Mouse (Mus musculus): Measurements from ENCODE around the gene 1700019N19Rik.

The 1700019N19Rik gene

GRCm38 (mm10) chr19:58794284-58794683 is at the start of gene 1700019N19Rik:
1700019N19Rik (minus strand) TSS chr19:58794461.
- POLR2A ChIA-PET: interaction anchor here in 3 of 4 experiments (0.6 to 1.0 kb wide), 3 partner anchors 16 to 107 kb away, joined by 3 to 6 read pairs (median 3); no protein-coding TSS in a partner anchor
- CTCF ChIA-PET: interaction anchor here in 1 of 4 experiments (0.9 to 1.0 kb wide), 2 partner anchors 12 to 13 kb away, joined by 3 to 4 read pairs; no protein-coding TSS in a partner anchor

GRCm38 (mm10) chr19:58843606-58844005 is 49.3 kb upstream of the 1700019N19Rik start:
- CTCF ChIA-PET: no interaction called here
- POLR2A ChIA-PET: no interaction called here

GRCm38 (mm10) chr19:58840721-58841271 is 46.5 kb upstream of the 1700019N19Rik start:
- ChIA-PET CTCF (no interaction called here), POLR2A (no interaction called here)

GRCm38 (mm10) chr19:58839806-58840205 is 45.5 kb upstream of the 1700019N19Rik start:
- CTCF ChIA-PET: no interaction called here

GRCm38 (mm10) chr19:58839345-58839744 is 45.1 kb upstream of the 1700019N19Rik start:
- ChIA-PET CTCF (no interaction called here), POLR2A (no interaction called here)

More at GRCm38 (mm10) chr19:58839806-58840205, 45.5 kb upstream of the 1700019N19Rik start:
- POLR2A ChIA-PET: no interaction called here

- ChIA-PET CTCF (no interaction called here), POLR2A (no interaction called here)
Observed at GRCm38 (mm10) chr19:58838706-58839105, 44.4 kb upstream of the 1700019N19Rik start.

GRCm38 (mm10) chr19:58833639-58834180 is 39.4 kb upstream of the 1700019N19Rik start:
- POLR2A ChIA-PET: no interaction called here
- CTCF ChIA-PET: no interaction called here

GRCm38 (mm10) chr19:58832988-58833387 is 38.7 kb upstream of the 1700019N19Rik start:
- ChIA-PET POLR2A (no interaction called here), CTCF (no interaction called here)

GRCm38 (mm10) chr19:58831280-58831922 is 37.1 kb upstream of the 1700019N19Rik start:
- ChIA-PET CTCF (no interaction called here), POLR2A (no interaction called here)

- POLR2A ChIA-PET: no interaction called here
Observed at GRCm38 (mm10) chr19:58830182-58830581, 35.9 kb upstream of the 1700019N19Rik start.

GRCm38 (mm10) chr19:58829575-58829974 is 35.3 kb upstream of the 1700019N19Rik start:
- ChIA-PET POLR2A (no interaction called here), CTCF (no interaction called here)

More at GRCm38 (mm10) chr19:58830182-58830581, 35.9 kb upstream of the 1700019N19Rik start:
- CTCF ChIA-PET: no interaction called here

GRCm38 (mm10) chr19:58827656-58828055 is 33.4 kb upstream of the 1700019N19Rik start:
- ChIA-PET POLR2A (interaction anchor here in 1 of 4 experiments (0.7 kb wide), 1 partner anchor 49 kb away, joined by 3 read pairs; no protein-coding TSS in a partner anchor), CTCF (interaction anchor here in 2 of 4 experiments (0.5 to 0.7 kb wide), 2 partner anchors 334 to 1916 kb away, joined by 3 to 4 read pairs; no protein-coding TSS in a partner anchor)

GRCm38 (mm10) chr19:58824316-58824715 is 30.1 kb upstream of the 1700019N19Rik start:
- POLR2A ChIA-PET: interaction anchor here in 2 of 4 experiments (0.6 to 0.8 kb wide), 2 partner anchors 31 to 638 kb away, joined by 5 read pairs; no protein-coding TSS in a partner anchor
- CTCF ChIA-PET: no interaction called here

- CTCF ChIA-PET: no interaction called here
- POLR2A ChIA-PET: no interaction called here
Observed at GRCm38 (mm10) chr19:58823301-58823700, 29.0 kb upstream of the 1700019N19Rik start.

- CTCF ChIA-PET: no interaction called here
- POLR2A ChIA-PET: no interaction called here
Observed at GRCm38 (mm10) chr19:58822454-58823200, 28.4 kb upstream of the 1700019N19Rik start.

- ChIA-PET POLR2A (interaction anchor here in 2 of 4 experiments (0.5 to 3.5 kb wide), 2 partner anchors 9 to 377 kb away, joined by 5 to 8 read pairs; no protein-coding TSS in a partner anchor), CTCF (interaction anchor here in 1 of 4 experiments (3.8 kb wide), 1 partner anchor 10 kb away, joined by 12 read pairs; no protein-coding TSS in a partner anchor)
Observed at GRCm38 (mm10) chr19:58818571-58819415, 24.5 kb upstream of the 1700019N19Rik start.

GRCm38 (mm10) chr19:58817398-58817797 is 23.1 kb upstream of the 1700019N19Rik start:
- POLR2A ChIA-PET: interaction anchor here in 2 of 4 experiments (0.5 to 3.5 kb wide), 3 partner anchors 8 to 25 kb away, joined by 3 to 8 read pairs (median 3); no protein-coding TSS in a partner anchor
- CTCF ChIA-PET: interaction anchor here in 1 of 4 experiments (3.8 kb wide), 1 partner anchor 9 kb away, joined by 12 read pairs; no protein-coding TSS in a partner anchor

GRCm38 (mm10) chr19:58816453-58817041 is 22.3 kb upstream of the 1700019N19Rik start:
- ChIA-PET CTCF (interaction anchor here in 1 of 4 experiments (3.8 kb wide), 1 partner anchor 8 kb away, joined by 12 read pairs; no protein-coding TSS in a partner anchor), POLR2A (interaction anchor here in 1 of 4 experiments (0.9 kb wide), 1 partner anchor 17 kb away, joined by 3 read pairs; no protein-coding TSS in a partner anchor)

Data from embryonic stem cell, embryonic (primary cell).